ENCODE assay signal across 13 mouse cellular contexts in the genomic region with DNA sequence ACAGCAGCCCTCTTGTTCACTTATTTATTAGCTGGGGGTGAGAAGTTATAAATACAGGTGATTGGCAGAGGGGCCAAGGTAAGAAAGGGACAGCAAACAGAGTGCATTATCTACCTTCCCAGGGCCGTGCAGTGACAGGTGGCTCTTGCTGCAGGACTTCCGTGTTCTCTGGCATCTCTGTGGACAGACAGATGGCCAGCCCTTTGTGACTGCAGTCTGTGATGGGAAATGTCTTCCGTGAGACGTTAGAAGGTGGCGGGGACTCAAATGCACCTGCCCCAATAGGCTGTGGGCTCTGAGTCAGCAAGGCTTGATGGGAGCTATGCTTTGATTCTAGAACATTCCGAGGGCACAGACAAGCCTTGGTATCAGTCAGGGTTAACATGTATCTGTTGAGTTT. TPM values are rescaled to one million over a fixed set of nuclear protein-coding genes. Genes with fewer than 3 reads are reported as not detected.
"Had no signal": no experiment of that assay in that cellular context is flagged by ENCODE, and none has a peak within 500 bp of the region (broad histone marks: within the 10 kb centered on the region; RNA-seq: fewer than 3 reads in every experiment).

No protein-coding gene starts in this region.

- H3K4me1 ChIP-seq: limb, embryonic 15.5 days; liver, embryonic 12.5 days; midbrain, embryonic 10.5 days; midbrain, embryonic 15.5 days; neural tube, embryonic 12.5 days had no signal

- H3K4me3 ChIP-seq: left cerebral cortex, adult 2 months; limb, embryonic 15.5 days; liver, embryonic 12.5 days; midbrain, embryonic 10.5 days; midbrain, embryonic 15.5 days; neural tube, embryonic 12.5 days had no signal

- H3K9me3 ChIP-seq: limb, embryonic 15.5 days; liver, embryonic 12.5 days; midbrain, embryonic 10.5 days; midbrain, embryonic 15.5 days; neural tube, embryonic 12.5 days had no signal

- ATAC-seq: liver, embryonic 12.5 days; midbrain, embryonic 15.5 days had no signal

- H3K4me2 ChIP-seq: limb, embryonic 15.5 days; liver, embryonic 12.5 days; lung, embryonic 14.5 days; midbrain, embryonic 15.5 days; neural tube, embryonic 12.5 days had no signal

- H3K27ac ChIP-seq: left cerebral cortex, adult 2 months; limb, embryonic 15.5 days; liver, embryonic 12.5 days; midbrain, embryonic 10.5 days; midbrain, embryonic 15.5 days; neural tube, embryonic 12.5 days; stomach, postnatal 0 days had no signal

- H3K36me3 ChIP-seq: limb, embryonic 15.5 days; liver, embryonic 12.5 days; midbrain, embryonic 10.5 days; midbrain, embryonic 15.5 days; neural tube, embryonic 12.5 days had no signal

- H3K27me3 ChIP-seq: limb, embryonic 15.5 days; liver, embryonic 12.5 days; midbrain, embryonic 15.5 days; neural tube, embryonic 12.5 days had no signal

- H3K9ac ChIP-seq: limb, embryonic 15.5 days; liver, embryonic 12.5 days; lung, embryonic 14.5 days; midbrain, embryonic 15.5 days; neural tube, embryonic 12.5 days had no signal

- DNase-seq: kidney, postnatal 14 days; lung, embryonic 14.5 days; lung, postnatal 10 days; lung, postnatal 4 days; thymus, postnatal 4 days had no signal

RNA-seq across cellular contexts. Expression of a gene that starts 17.4 kb away (rescaled TPM):
- total RNA-seq: monocyte, adult 5-6 weeks had no signal
